9 mouse cellular contexts compared by ENCODE assay signal in the genomic region with DNA sequence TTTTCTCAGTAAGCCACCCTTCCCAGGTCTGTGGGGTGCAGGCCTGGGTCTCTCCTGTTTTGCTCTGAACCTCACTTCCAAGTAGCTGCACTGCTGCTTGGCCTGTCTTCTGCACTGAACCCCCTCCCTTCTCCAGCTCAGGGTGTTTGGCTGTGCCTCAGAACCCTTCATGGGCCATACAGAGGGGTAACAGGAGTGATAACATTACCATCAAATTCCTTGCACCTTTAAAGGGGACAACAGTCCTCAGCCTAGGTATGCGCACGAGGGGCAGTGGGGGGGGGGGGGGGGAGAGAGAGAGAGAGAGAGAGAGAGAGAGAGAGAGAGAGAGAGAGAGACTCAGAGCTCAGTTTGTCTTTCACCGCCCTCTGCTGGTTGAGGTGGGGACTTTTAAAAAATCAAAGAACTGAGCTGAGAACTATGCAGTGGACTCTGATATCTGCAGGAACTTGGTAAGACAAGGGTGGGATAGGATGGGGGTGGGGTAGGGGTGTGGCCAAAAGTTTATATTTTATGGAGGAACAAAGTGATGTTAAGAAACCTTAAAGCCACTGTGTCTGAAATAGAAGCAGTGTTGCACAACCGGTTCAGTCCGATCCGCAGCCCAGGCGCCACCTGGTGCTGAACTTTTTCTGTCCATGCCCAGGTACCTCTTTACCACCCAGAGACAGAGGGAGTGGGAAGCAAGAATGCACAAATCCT.
DNase-seq lines count a peak whose midpoint lies in the region; ATAC-seq and TF ChIP-seq lines count a peak whose summit lies in the region.
"Had no signal": no experiment of that assay in that cellular context is flagged by ENCODE, and none has a peak within 500 bp of the region (broad histone marks: within the 10 kb centered on the region; RNA-seq: fewer than 3 reads in every experiment).

No protein-coding gene starts in this region.

- H3K4me3 ChIP-seq in MEL (ENCODE audit: control insufficient read depth in 1 of 2, insufficient read depth in 1 of 2, low read depth in 2 of 2, low read length in 2 of 2) = no peak overlapping the region
- H3K4me3 ChIP-seq in cortical plate, adult 2 months (ENCODE audit: insufficient read depth, low read length) = no peak overlapping the region
- no peak overlapping the region for H3K4me3 ChIP-seq in heart, embryonic 14.5 days (ENCODE audit: control insufficient read depth in 1 of 2, insufficient read depth in 1 of 2, low read depth in 1 of 2, low read length in 2 of 2)

- peak overlapping the region; percentile 48 for H3K4me2 ChIP-seq in heart, embryonic 14.5 days (ENCODE audit: low read length)

- DNase-seq in frontal cortex, postnatal 25 days (ENCODE audit: low spot score in 2 of 2) = no peak
- peak; percentile 2 for DNase-seq in MEL (ENCODE audit: low read depth, low spot score)
- DNase-seq in kidney, postnatal 36 days = peak; percentile 47 to 74
- peak; percentile 69 for DNase-seq in lung, postnatal 36 days
- DNase-seq in skeletal muscle tissue, adult 2 months (ENCODE audit: low read depth, low spot score) = peak; percentile 34

- ATAC-seq in frontal cortex, adult (ENCODE audit: low TSS enrichment) = peak; percentile 71
- no peak for ATAC-seq in heart, embryonic 14.5 days (ENCODE audit: insufficient number of reproducible peaks, insufficient read depth, low FRiP score, low read depth)

- TF ChIP-seq EP300 in MEL (IDR thresholded peaks at IDR 0.05; ENCODE audit: low read depth in 1 of 2, low read length in 2 of 2) = no peak

- H3K9ac ChIP-seq in MEL (ENCODE audit: control insufficient read depth, low read depth, low read length, poor library complexity, severe bottlenecking) = no peak overlapping the region
- H3K9ac ChIP-seq in heart, embryonic 14.5 days (ENCODE audit: low read length) = no peak overlapping the region; the same call in 1 of the 2 replicates

- H3K27ac ChIP-seq in MEL (ENCODE audit: control insufficient read depth, low read depth, low read length) = no peak overlapping the region
- H3K27ac ChIP-seq in cortical plate, adult 2 months (ENCODE audit: insufficient read depth, low read length) = no peak overlapping the region
- peak overlapping the region; percentile 77 to 83 for H3K27ac ChIP-seq in heart, embryonic 14.5 days (replicated peaks in 1 of 2; ENCODE audit: control insufficient read depth in 1 of 2, insufficient read depth in 1 of 2, low read depth in 2 of 2, low read length in 2 of 2)

- no peaks in the 10 kb centered on the region for H3K9me3 ChIP-seq in MEL (replicated peaks; ENCODE audit: insufficient read depth, low read length)
- H3K9me3 ChIP-seq in heart, embryonic 14.5 days (ENCODE audit: control insufficient read depth, low read length) = no peaks in the 10 kb centered on the region
- H3K9me3 ChIP-seq: G1E had no signal

- 20% methylated on average over 7 of the region's 7 CpGs for WGBS in heart, embryonic 14.5 days

- no peaks in the 10 kb centered on the region for H3K36me3 ChIP-seq in MEL (ENCODE audit: control insufficient read depth in 1 of 2, insufficient read depth in 2 of 2, low read length in 2 of 2)
- no peaks in the 10 kb centered on the region for H3K36me3 ChIP-seq in heart, embryonic 14.5 days (ENCODE audit: control insufficient read depth, insufficient read depth, low read length)
- H3K36me3 ChIP-seq: G1E had no signal

- H3K27me3 ChIP-seq in MEL (ENCODE audit: control insufficient read depth in 1 of 2, insufficient read depth in 2 of 2, low read length in 2 of 2) = no peaks in the 10 kb centered on the region
- H3K27me3 ChIP-seq in heart, embryonic 14.5 days (ENCODE audit: control insufficient read depth, insufficient read depth, low read length) = no peaks in the 10 kb centered on the region

- no peaks in the 10 kb centered on the region for H3K79me2 ChIP-seq in MEL (ENCODE audit: control insufficient read depth, insufficient read depth, low read length, poor library complexity)

- no peak for TF ChIP-seq RAD21 in MEL (IDR thresholded peaks at IDR 0.05; ENCODE audit: low read depth, low read length)

- no peaks in the 10 kb centered on the region for H3K4me1 ChIP-seq in MEL (ENCODE audit: control insufficient read depth in 1 of 2, insufficient read depth in 2 of 2, low read length in 2 of 2)
- H3K4me1 ChIP-seq in cortical plate, adult 2 months (ENCODE audit: control insufficient read depth, insufficient read depth, low read length) = no peaks in the 10 kb centered on the region
- H3K4me1 ChIP-seq in heart, embryonic 14.5 days (ENCODE audit: control insufficient read depth in 2 of 2, insufficient read depth in 2 of 2, low read length in 2 of 2) = peaks cover 13 to 15% of the 10 kb centered on the region in 2 experiments; a peak in 3 of 4 replicates

- TF ChIP-seq POLR2A in MEL (IDR thresholded peaks at IDR 0.05; ENCODE audit: control insufficient read depth in 1 of 2, insufficient read depth in 1 of 2, low read depth in 1 of 2, low read length in 2 of 2, poor library complexity in 1 of 2) = no peak
- no peak for TF ChIP-seq POLR2A in cortical plate, adult 2 months (IDR thresholded peaks at IDR 0.05; ENCODE audit: extremely low read depth, insufficient read depth, low read length)

- TF ChIP-seq CTCF in MEL (IDR thresholded peaks at IDR 0.05 in 2 of 3, conservative IDR thresholded peaks at IDR 0.05 in 1 of 3; ENCODE audit: control insufficient read depth in 1 of 3, insufficient read depth in 1 of 3, low read depth in 2 of 3, low read length in 3 of 3, poor library complexity in 1 of 3, severe bottlenecking in 1 of 3) = peak in 2 of 3 experiments; percentile 19 to 20; a peak in 2 of 6 replicates
- TF ChIP-seq CTCF in cortical plate, adult 2 months (IDR thresholded peaks at IDR 0.05; ENCODE audit: extremely low read depth, insufficient read depth, low read length) = peak; percentile 34; the same call in 1 of the 2 replicates

TF ChIP-seq in MEL, 35 proteins besides CTCF, POLR2A, EP300 and RAD21:
- TF ChIP-seq ZNF384 (IDR thresholded peaks at IDR 0.05; ENCODE audit: low read depth, low read length) = no peak

Comparison
In these comparisons a context has a peak if more than half of its experiments do, and no peak if none do; other contexts are left out.
1. DNase-seq: peak in MEL (single experiment), kidney, postnatal 36 days (2 of 2), lung, postnatal 36 days (single experiment) and skeletal muscle tissue, adult 2 months (single experiment); none in frontal cortex, postnatal 25 days (0 of 2).
2. H3K27ac ChIP-seq: peak in heart, embryonic 14.5 days (2 of 2); none in MEL (single experiment) and cortical plate, adult 2 months (single experiment).